Mouse (Mus musculus) spleen, postnatal 4 days (tissue): ENCODE measurements around the gene Asphd2.
A peak's percentile ranks its signal among the peaks of the same experiment; 100 is the strongest.
"Not testable (repeated sequence)": the region's sequence is repeated elsewhere in the genome, so short reads cannot be mapped to it uniquely, and the experiment has no call there.

ENCODE experiments used
- DNase-seq, 2 experiments: peaks; one replicate each; pipeline ENCODE4 v3.0.0; 2022; ENCODE audit warnings: low spot score in 2 of 2

The Asphd2 gene

DNA sequence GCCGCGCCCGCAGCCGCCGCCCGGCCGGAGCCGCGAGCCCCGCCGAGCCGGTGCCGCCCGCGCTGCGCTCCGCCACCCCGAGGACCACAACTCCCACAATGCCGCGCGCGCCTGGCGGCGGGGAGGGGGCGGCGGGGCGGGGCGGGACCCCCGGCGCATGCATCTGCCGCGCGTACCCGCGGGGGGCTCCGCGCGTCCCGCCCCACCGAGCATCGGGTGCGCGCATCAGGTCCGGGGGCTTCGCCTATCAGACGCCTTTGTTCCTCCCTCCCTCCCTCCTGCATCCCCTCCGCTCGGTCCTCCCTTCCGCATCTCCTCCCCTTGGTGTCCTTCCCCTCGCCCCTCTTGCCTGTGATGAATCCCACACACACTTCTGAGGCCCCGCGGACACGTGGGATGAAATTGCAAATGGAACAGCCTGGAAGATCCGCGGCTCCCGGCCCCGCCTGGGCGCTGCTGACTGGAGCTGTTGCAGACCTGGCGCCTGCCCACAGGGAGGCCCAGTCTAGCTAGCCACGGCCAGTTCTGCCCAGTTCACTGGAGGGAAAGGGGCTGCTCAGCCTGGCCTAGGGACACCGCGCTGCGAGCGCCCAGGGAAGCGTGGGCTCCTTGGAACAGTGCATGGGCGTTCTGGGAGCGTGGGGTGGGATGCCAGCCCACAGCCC is at the start of gene Asphd2:
Gene Asphd2 (minus strand): TSS at position 88 of the 665 bp plus-strand sequence.
- no peak for DNase-seq

DNA sequence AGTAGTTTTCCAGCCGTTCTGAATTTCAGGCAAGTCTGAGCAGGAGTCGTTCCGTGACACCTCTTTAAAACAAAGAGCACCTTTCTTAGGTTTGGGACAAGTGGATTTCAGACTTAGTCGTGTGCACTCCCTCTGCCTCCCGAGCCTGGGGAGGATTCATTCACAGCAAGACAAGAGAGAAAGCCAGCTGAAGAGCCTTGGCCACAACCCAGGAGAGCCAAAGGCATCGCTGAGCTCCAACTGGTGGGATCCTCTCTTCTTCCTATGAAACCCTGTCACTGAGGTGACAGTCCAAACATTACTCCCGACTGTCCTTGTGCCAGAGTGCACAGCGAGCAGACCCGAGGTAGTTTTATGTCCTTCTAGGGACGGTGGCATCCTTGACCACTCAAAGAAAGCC is 43.9 kb upstream of the Asphd2 start:
- DNase-seq: no peak

DNA sequence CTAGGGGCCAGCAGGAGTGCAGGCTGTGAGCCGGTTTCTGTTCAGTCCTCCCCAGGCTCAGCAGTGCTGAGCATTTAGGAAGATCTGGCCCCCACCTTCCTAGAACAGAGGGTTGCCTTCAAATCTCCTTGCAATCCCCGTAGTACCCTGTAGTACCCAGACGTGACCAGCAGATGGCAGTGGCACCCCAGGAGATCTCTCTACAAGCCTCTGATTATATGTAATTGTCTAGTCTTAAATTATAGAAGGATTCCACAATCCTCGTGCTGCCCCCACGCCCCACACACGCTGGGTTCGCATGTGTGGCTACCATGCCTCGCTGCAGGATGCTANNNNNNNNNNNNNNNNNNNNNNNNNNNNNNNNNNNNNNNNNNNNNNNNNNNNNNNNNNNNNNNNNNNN is 38.3 kb upstream of the Asphd2 start:
- peak; percentile 48 to 84 for DNase-seq

DNA sequence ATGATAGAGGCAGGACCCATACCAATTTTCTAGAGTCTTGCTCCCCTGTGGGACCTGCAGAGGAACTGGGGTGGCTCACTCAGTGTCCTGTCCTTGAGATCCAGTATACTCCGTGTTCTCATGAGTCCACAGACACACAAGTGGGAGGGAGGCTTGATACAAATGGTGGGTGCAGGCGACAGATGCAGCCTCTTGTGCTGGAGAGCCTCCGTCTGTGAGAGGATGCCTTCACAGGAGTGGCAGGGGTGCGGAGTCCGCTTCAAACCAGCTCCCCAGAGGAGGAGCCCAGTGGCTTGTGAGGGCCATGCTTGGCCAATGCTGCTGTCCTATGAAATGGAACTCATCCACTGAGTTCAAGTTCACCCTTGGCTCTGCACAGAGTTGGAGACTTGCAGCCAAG is 37.4 kb upstream of the Asphd2 start:
- no peak for DNase-seq

DNA sequence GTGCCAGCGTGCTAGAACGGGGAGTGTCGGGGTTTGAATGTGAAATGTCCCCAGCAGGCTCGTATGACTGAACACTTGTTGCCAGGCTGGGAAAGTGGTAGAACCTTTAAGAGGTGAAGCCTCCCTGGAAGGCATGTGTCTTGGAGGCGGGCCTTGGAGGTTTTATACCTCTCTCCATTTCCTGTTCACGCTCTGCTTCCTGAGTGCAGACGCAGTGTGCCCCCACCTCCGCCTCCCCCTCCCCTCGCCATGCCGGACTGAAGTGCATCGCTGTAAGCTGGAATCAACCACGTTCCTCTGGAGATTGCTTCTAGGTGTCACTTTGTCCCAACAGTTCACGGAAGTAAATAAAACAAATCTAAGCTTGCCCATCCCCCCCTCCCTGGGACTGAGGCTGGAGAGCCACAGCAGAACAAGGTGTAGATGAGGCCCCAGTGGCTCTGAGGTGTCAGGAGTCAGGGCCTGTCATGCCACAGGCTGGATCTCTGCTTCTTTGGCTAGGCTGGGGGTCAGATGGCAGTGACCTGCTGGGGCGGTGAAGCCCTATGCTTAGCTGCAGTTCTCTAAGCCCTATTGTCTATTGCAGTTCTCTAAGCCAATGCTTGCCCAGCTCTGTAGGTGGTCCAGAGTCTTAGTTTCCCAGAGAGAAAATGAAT is 36.6 kb upstream of the Asphd2 start:
- no peak for DNase-seq

DNA sequence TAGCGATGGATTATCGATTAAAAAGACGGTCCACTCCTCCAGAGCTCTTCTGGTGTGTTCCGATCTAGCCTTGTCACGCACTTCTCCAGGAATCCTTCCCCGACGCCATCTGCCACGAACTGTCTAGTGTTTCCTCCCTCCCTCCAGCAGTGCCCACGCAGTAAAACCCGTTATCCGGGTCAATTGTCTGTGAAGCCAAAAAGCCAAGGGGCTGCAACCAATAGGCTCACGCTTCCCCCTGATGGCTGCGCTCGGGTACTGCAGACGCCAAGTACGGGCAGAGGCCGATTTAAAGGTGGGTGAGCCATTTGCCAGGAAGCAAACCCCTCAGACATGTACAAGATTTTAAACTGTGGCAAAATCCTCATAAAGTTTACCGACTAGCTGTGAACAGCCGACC is 34.3 kb upstream of the Asphd2 start:
- peak; percentile 48 to 76 for DNase-seq

DNA sequence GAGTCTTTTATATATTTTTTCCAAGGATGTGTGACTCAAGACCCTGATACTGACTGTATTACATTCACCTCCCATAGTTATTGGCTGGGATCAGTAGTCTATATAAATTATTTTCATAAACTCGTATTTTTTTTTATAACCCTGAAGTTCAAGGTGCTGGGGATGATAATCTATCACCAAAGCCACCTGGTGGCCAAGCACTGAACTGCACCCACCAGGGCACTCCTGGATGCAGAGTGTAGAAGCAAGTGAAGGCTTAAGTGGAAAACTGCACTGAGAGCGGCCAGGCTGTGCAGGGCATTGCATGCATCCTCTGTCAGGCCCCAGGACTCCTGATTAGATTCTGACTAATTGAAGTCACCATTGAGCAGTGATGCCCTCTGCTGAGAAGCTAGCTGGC is 32.6 kb upstream of the Asphd2 start:
- DNase-seq: peak; percentile 58 to 86

DNA sequence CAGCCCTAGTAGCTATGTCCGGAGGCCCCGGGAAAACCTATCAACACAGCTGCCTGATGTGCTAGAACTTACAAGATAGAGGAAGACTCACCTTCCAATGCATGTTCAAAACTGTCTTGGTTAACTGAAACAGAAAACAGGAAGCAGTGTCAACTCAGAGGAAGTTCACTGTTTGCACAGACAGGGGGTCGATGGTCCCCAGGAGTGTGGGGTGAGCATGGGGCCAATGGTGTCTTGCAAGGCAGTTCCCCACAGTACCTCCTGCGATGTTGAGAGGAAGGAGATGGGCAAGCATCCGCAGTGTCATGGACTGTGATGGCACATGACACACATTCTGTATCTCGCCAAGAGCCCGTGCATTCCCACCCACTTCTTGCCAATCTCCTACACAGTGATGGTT is 32.0 kb upstream of the Asphd2 start:
- DNase-seq: no peak

DNA sequence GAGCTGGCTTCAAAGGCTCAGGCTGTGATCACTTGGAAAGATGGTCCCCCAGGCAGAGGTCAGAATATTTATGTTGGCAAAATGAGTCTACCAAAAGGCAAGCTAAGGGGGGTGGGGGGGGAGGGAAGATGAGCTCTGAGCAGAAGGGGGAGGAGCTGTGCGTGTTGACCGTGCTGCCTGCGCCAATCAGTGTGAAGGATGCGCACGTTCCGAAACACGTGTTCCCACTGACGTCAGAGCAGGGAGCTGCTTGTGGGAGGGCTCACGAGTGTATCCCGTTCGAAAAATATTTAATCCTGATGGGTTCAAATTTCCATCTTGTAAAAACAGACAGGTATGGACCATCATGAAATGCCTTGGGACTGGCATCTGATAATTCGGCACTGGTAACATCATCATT is 24.9 kb upstream of the Asphd2 start:
- DNase-seq: no peak

DNA sequence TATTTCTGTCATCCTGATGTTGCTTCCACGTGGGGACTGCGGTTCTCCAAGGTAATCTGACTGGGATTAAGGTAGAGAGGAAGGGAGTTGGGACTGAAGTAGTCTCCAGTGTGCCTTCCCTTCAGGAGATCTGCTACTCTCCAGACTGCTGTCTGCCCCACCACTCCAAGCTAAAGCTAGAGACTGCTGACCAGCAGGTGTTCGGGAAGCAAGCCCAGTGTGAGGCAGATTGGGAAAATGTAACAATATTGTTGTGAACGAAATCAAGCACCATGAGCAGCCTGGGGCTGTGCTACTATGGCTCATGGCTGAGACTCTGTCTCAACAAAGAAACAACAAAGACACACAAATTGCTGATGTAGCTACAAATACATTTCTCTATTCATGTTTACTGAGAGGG is 23.4 kb upstream of the Asphd2 start:
- no peak for DNase-seq

DNA sequence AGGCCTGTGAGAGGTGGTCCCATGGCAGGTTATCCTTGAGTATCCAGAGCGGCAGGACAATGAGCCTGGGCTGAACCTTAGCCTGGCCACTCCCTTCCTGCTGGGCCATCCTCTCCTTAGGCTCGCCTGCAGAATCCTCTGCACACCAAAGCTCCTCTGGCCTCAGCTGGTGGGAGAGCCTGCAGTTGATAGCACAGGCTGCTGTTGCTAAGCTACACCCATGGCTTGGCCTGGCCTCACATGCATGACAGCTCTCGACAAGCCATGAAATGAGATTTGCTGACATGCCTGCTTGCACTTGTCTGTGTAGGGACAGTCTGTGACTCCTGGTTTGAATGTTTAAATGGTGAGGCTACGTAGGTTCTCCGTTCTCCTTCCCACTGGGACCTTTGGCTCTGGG is 22.0 kb upstream of the Asphd2 start:
- no peak for DNase-seq

DNA sequence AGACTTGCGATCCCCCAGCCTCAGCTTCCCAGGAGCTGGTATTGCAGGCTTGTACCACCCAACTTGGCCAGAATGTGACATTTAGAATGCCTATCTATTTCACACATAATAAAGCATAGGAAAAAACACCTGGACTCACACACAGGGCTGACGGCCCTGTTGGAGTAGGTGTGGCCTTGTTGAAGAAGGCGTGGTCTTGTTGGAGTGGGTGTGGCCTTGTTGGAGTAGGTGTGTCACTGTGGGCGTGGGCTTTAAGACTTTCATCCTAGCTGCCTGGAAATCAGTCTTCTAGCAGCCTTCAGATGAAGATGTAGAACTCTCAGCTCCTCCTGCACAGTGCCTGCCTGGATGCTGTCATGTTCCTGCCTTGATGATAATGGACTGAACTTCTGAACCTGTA is 18.1 kb upstream of the Asphd2 start:
- DNase-seq: not testable (repeated sequence)

DNA sequence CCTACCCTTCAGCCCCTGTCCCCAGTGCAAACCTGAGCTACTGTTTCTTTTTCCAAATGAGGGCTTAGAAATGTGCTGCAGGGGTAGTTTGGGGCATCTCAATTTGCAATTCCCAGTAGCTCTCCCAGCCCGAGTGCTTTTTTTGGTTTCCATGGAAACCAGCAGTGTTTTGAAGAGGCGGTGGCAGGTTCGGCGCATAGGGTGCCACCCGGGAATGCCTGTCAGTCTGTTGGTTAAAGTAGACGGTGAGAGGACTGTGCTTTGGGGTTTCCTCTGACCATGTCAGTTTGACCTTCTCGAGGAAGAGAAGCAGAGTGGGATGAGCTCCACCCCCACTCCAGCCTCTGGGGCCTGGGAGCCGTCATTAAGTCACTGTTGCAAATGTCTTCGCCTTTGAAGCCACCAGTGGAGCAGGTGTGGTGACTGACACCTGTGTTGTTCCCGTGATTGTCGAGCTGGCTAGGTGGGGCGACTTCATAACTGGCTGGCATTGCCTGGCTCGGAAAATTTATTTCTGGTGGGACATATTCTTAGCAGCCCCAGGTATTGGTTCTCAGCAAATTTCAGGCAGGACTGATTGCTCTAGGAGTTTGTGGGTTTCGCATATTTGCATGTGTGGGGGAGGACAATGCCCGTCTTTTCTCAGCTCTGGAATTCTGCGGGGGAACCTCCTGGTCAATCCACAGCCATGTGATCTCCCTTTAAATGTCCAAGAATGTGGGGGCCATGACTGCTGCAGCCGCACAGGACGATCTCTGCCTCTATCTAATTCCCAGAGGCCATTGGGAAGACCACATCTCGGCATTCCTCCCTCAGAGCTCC is 17.1 kb upstream of the Asphd2 start:
- no peak for DNase-seq

DNA sequence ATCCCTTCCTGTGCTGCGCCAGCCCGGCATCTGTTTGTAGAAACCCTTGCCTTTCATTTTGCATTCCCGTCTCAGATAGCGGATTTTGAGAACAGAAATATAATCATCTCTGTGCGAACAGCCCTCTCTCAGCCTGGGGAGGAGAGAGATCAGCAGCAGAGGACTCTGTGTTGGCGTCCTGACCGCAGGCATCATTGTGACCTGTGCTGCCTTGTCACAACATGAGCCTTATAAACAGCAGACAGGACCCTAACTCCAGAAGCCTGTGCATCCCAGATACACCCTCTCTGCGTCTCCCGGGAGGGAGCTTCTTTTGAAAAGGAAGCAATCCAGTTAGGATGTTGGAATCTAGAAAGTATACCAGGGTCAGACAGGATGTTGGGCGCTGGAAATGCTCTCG is 16.4 kb upstream of the Asphd2 start:
- DNase-seq: no peak

DNA sequence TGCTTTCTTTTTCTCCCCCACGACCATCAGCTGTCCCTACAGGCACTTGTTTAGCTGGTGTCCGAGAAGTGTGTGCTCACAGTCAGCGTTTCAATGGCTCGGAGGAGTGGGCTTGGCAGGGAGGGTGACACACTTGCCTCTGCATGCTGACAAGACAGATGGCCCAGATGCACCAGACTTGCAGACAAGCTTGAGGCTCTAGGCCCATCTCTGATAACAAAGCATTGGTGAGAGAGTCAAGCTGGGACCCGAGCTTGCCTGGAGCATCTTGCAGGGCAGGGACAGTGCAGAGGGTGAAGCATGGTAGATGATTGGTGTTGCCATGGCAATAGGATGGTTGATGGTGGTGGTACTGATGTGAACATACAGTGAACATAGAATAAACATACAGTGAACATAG is 14.6 kb upstream of the Asphd2 start:
- no peak for DNase-seq

DNA sequence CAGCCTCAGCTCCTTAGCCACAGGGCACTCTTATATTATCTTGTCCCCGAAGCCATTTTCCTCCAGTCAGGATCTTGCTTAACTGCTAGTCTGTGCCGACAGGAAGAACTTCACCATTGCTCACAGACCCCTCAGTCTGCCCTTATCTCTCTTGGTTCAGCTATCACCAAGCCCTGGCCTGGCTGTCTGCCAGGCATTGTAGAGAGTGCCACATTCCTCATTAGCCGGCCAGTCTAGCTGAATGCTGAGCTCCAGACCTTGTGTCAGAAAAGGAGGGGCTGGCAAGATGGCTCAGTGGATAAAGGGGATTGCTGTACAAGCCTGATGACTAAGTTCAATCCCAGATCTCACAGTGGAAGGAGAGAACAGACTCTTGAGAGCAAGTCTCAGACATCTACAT is 11.4 kb upstream of the Asphd2 start:
- DNase-seq: no peak

DNA sequence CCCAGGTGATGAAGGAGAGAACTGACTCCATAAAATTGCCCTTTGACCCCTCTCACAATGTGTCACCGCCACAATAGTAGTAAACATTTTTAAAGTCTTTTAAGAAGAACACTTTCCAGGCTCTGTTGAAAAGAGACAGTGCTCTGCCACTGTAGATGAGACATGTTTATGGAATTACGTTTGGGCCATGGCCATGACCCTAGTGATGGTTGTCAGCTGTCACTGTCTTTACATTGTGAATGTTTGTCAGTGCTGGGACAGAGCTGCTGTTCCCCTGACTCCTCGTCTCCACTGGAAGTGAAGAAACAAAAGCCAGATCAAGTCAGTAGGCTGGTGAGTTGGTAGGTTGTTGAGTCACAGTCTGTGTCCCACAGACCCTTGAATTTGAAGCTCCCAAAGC is 7.8 kb upstream of the Asphd2 start:
- DNase-seq: no peak

DNA sequence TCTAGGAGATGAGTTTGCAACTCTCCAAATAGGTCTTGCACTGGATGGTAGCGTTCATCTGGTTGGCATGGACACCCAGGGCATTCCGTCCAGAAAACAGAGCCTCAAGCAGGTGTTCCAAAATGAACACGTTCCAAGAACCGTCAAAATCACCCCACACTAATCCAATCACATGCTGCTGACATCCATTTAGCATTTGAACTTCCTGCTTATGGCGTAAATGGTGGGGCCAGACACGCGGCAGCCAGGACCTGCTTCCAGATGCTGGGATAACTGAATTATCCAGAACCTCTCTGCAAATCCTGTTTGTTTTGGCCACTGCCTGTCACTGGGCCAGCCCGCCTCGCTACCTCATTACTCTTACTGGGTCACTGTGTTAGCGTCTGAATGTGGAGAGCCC is 4.6 kb upstream of the Asphd2 start:
- DNase-seq: no peak

DNA sequence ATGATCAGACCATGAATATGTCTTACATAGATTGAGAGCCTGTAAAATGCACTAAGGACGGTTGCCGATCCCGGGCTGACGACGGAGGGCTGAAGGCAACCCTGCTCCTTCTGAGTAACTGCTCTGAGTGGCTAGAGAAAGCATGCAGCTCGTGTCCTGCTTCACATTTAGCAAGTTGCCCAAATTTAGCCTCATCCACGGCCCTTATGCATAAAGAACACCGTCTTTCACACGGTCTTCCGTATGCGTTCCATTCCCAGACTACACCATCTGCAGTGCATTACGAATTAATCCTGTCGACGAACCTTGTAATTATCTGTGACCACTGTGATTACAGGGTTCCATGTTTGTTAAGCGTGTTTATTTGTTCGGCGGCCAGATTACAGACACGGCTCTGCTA is 1.4 kb upstream of the Asphd2 start:
- DNase-seq: no peak

DNA sequence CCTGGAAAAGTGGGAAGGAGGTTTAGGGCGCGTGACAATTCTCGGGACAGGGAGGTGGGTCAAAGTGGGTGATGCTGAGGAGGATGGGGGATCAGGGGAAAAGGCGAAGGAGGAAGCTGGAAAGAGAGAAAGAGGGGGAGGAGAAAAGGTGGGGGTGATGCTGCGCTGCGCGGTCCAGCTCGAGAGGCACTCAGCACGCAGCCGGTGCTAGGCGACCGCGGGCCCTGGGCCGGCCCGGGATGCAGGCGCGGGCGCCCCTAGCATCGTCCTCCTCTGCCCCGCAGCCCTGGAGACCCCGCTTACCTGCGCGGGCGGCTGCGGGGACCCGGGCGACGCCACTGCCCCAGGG is 277 bp downstream of the Asphd2 start:
- DNase-seq: no peak

DNA sequence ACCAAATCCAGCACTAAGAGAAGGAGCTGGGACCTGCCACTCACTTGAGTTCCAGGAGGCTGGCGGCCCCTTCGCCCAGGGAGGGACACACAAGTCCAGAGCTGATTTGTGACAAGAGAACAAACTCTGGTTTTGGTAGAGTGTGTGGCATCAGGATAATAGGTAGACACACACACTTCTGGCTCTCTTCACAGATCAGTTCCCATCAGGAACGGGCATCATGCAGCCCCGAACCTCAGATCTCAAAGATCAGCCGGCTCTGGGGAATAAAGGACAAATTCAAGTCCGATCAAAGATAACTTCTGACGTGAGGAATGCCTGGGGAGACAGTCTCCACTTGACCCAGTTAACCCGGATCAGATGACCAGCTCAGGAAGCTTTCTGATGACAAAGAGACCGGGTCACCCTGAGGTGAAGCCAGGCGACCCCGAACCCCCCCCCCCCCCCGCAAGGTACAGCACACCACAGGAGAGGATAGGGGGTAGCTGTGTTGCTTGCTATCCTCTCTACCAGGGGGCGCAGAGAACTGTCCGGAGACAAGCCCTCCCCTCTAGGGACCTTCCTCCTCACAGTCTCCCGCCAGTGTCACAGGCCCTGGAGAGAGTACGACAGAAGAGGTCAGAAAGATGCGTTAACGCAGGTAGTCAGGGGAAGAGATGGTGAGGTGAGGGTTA is 788 bp downstream of the Asphd2 start:
- no peak for DNase-seq

DNA sequence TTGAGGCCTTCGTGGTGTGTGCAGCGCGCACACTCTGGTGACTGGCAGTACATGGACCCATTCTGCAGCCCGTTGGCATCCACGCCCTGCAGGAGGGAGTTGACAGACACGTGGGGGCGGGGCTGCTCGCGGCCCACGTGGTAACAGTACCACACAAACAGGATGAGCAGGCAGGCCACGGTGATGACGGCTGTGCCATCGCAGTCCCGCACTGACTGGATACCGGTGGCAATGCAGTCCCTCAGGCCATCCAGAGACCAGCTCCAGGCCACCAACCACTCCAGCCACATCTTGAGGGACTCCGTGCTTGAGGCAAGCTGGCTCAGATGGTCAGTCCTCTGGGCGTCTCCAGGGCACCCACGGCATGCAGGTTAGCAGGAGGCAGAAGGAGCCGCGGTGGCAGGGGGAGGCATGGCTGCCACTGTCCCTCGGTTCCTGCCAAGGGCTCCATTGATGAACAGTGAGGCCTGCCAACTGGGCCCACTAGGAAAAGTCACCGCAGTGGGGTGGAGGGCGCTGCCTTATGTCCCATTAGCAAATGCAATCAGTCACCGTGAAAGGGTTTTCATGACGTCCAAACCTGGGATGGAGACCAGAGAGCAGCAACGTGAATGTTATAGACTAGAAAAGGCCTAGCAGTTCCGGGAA is 2.9 kb downstream of the Asphd2 start:
- DNase-seq: no peak
